In genomic region chr10:23571013-23571412, GRCm38 (mm10) we compare ENCODE assay signal across 10 mouse cellular contexts.
"Had no signal": no experiment of that assay in that cellular context is flagged by ENCODE, and none has a peak within 500 bp of the region (broad histone marks: within the 10 kb centered on the region; RNA-seq: fewer than 3 reads in every experiment).

No protein-coding gene starts in this region.

- H3K9ac ChIP-seq: limb, embryonic 12.5 days; liver, embryonic 13.5 days; midbrain, embryonic 12.5 days; stomach, embryonic 15.5 days had no signal

- DNase-seq: layer of hippocampus, adult 9-11 months; liver; liver, embryonic 13.5 days; lung, adult 18-20 months; thymus, adult 2 months; thymus, postnatal 25 days had no signal

- ATAC-seq: midbrain, embryonic 16.5 days had no signal

- H3K4me2 ChIP-seq: limb, embryonic 12.5 days; liver, embryonic 13.5 days; midbrain, embryonic 12.5 days; stomach, embryonic 15.5 days had no signal

- H3K4me3 ChIP-seq: limb, embryonic 12.5 days; liver, embryonic 13.5 days; midbrain, embryonic 12.5 days; stomach, embryonic 15.5 days had no signal

- H3K36me3 ChIP-seq: limb, embryonic 12.5 days; liver, embryonic 13.5 days; midbrain, embryonic 12.5 days; stomach, embryonic 15.5 days had no signal

- H3K9me3 ChIP-seq: limb, embryonic 12.5 days; liver, embryonic 13.5 days; midbrain, embryonic 12.5 days; stomach, embryonic 15.5 days had no signal

- H3K4me1 ChIP-seq: limb, embryonic 12.5 days; liver, embryonic 13.5 days; midbrain, embryonic 12.5 days; stomach, embryonic 15.5 days had no signal

- H3K27me3 ChIP-seq: limb, embryonic 12.5 days; liver, embryonic 13.5 days; midbrain, embryonic 12.5 days; stomach, embryonic 15.5 days had no signal

- H3K27ac ChIP-seq: limb, embryonic 12.5 days; liver, embryonic 13.5 days; midbrain, embryonic 12.5 days; stomach, embryonic 15.5 days had no signal
